Mouse (Mus musculus) cerebellum, adult 8-10 months (tissue): ENCODE measurements around the gene 4930402H24Rik.

ENCODE experiments used
- DNase-seq: peaks from one replicate; pipeline ENCODE4 v3.0.0; 2022

The 4930402H24Rik gene

GRCm38 (mm10) chr2:130805146-130805545 is 101.1 kb downstream of the 4930402H24Rik start:
- DNase-seq, result no peak

GRCm38 (mm10) chr2:130803706-130804105 is 102.5 kb downstream of the 4930402H24Rik start:
- peak; percentile 19 for DNase-seq

GRCm38 (mm10) chr2:130795731-130796130 is 110.5 kb downstream of the 4930402H24Rik start:
- DNase-seq, result no peak

GRCm38 (mm10) chr2:130791722-130792121 is 114.5 kb downstream of the 4930402H24Rik start:
- peak; percentile 86 for DNase-seq

- no peak for DNase-seq
These were observed 116.6 kb downstream of the 4930402H24Rik start for GRCm38 (mm10) chr2:130789642-130790041.

GRCm38 (mm10) chr2:130789039-130789438 is 117.2 kb downstream of the 4930402H24Rik start:
- no peak for DNase-seq

- no peak for DNase-seq
These were observed 121.3 kb downstream of the 4930402H24Rik start for GRCm38 (mm10) chr2:130784939-130785338.

- no peak for DNase-seq
These were observed 125.4 kb downstream of the 4930402H24Rik start for GRCm38 (mm10) chr2:130780615-130781303.

- DNase-seq, result no peak
These were observed 126.3 kb downstream of the 4930402H24Rik start for GRCm38 (mm10) chr2:130779935-130780334.

- no peak for DNase-seq
These were observed 129.6 kb downstream of the 4930402H24Rik start for GRCm38 (mm10) chr2:130776610-130777009.

GRCm38 (mm10) chr2:130767483-130767882 is 138.7 kb downstream of the 4930402H24Rik start:
- no peak for DNase-seq

- DNase-seq, result no peak
These were observed 140.8 kb downstream of the 4930402H24Rik start for GRCm38 (mm10) chr2:130765396-130765795.

GRCm38 (mm10) chr2:130760876-130761275 is 145.3 kb downstream of the 4930402H24Rik start:
- DNase-seq, result no peak

GRCm38 (mm10) chr2:130755061-130755607 is 151.1 kb downstream of the 4930402H24Rik start:
- no peak for DNase-seq

GRCm38 (mm10) chr2:130754596-130754995 is 151.6 kb downstream of the 4930402H24Rik start:
- no peak for DNase-seq

- no peak for DNase-seq
These were observed 155.8 kb downstream of the 4930402H24Rik start for GRCm38 (mm10) chr2:130750449-130750848.

- no peak for DNase-seq
These were observed 156.5 kb downstream of the 4930402H24Rik start for GRCm38 (mm10) chr2:130749708-130750107.

GRCm38 (mm10) chr2:130743576-130743975 is 162.6 kb downstream of the 4930402H24Rik start:
- no peak for DNase-seq

- no peak for DNase-seq
These were observed 166.1 kb downstream of the 4930402H24Rik start for GRCm38 (mm10) chr2:130740096-130740495.

GRCm38 (mm10) chr2:130738019-130738418 is 168.2 kb downstream of the 4930402H24Rik start:
- no peak for DNase-seq

GRCm38 (mm10) chr2:130735281-130735680 is 170.9 kb downstream of the 4930402H24Rik start:
- no peak for DNase-seq

- DNase-seq, result no peak
These were observed 172.8 kb downstream of the 4930402H24Rik start for GRCm38 (mm10) chr2:130733444-130733843.

GRCm38 (mm10) chr2:130731855-130732254 is 174.4 kb downstream of the 4930402H24Rik start:
- no peak for DNase-seq

- no peak for DNase-seq
These were observed 175.5 kb downstream of the 4930402H24Rik start for GRCm38 (mm10) chr2:130730746-130731145.
